Mouse (Mus musculus) c-Kit-positive CD71-negative TER-119-negative erythroid progenitor cells, embryonic 14.5 days (primary cell): Measurements from ENCODE around the gene Tmem199.
A peak's percentile ranks its signal among the peaks of the same experiment; 100 is the strongest.

ENCODE experiments used
- DNase-seq: peaks from one replicate; pipeline ENCODE4 v3.0.0-alpha.2; 2013; ENCODE audit warnings: low read depth

Gene Tmem199

DNA sequence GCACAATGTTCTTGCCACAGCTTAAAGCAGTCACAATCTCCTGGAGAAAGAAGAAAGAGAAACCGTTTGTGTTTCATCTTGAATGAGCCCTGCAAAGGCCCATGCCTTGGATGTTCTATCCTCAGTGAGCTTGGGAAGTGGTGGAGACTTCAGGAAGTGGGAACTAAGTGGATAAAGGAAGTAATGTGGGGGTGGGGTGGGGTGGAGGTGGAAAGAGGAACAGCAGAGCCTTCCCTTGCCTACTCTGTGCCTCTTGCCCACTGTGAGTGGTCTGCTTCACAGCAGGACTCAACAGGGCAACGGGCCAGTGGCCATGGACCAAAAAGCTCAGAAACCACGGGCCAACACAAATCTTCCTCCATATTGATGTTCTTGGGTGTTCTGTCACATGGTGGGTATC, 36.7 kb downstream of the Tmem199 start:
- no peak for DNase-seq

DNA sequence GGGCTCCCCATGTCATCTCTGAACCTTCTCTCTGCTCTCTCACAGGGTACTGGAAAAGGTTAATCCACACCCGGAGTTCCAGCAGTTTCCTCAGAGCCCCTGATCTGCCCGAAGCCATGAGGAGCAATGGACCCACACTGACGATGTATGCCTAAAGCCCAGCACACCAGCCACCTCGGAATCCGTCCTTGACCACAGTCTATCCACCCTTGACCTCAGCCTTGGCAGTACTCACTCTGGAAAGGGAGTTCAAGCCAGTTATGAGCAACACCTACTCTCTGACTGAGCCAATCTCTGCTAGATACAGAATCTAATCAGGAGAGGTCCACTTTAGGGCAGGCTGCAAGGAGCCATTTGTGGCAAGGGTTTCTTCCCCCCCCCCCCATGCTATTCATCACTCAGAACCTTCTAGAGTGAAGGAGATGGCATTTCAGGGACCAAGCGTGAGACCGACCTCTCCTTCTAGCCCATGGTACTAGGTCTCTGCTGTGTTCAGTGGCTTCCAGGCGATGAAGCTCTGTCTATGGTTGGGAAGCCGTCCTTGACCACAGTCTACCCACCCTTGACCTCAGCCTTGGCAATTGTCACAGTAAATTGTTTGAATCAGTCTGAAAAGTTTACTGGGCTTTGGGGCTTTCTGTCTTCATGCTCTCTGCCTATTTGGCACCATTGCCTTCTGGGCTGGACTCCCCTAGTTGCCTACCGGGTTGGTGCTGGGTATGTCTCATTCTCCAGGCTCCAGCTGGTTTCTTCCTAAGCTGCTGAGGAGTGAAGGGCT, 40.5 kb downstream of the Tmem199 start:
- no peak for DNase-seq

DNA sequence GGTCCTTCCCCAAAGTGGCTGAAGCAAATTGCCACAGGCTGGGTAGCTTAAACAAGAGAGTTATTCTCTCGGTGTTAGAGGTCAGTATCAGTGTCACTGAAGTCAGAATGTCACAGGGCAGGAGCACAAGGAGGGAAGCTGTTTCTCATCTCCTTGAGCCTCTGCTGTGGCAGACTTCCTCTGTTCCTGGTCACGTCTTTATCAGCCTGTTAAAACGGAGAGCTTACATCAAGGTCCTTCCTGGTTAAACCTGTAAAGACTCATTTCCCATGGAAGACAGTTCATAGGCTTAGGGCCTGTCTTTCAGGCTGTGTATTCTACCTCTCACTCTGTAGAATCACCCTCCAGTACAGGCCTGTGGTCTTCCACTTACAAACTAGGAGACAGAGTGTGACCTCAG, 44.0 kb downstream of the Tmem199 start:
- DNase-seq: no peak

DNA sequence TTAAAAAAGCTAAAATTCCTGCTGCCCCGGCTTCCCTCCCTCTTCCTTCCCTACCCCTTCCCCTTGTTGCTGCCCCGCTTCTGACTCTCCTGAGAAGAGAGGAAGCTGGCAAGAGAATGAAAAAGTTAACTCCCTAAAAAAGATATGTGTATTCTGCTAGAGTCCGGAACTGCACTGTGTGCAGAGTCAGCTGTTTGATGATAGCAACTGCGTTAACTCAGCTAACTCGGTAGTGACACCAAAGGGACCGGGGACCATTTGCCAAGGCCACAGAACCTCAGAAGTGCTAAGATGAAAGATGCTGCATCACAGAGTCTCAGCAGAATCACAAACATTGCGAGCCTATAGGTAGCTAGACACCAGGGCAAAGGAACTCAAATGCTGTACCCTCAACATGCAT, 44.5 kb downstream of the Tmem199 start:
- DNase-seq: no peak

DNA sequence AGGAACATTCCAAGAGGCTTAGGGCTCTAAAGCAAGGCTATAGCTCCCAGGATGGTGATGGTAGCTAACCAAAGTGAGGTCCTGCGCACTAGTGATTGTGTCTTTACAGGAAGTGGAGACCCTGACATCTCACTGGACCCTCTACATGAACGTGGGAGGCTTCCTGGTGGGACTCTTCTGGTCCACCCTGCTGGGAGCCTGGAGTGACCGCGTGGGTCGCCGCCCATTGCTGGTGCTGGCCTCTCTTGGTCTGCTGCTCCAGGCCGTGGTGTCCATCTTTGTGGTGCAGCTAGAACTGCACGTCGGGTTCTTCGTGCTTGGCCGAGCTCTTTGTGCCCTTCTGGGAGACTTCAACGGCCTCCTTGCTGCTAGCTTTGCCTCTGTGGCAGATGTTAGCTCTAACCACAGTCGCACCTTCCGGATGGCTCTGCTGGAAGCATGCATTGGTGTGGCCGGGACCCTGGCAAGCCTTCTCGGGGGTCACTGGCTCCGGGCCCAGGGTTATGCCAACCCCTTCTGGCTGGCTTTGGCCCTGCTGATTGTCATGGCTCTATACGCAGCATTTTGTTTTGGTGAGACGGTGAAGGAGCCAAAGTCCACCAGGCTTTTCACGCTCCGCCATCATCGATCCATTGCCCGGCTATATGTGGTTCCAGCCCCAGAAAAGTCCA, 45.6 kb downstream of the Tmem199 start:
- no peak for DNase-seq

DNA sequence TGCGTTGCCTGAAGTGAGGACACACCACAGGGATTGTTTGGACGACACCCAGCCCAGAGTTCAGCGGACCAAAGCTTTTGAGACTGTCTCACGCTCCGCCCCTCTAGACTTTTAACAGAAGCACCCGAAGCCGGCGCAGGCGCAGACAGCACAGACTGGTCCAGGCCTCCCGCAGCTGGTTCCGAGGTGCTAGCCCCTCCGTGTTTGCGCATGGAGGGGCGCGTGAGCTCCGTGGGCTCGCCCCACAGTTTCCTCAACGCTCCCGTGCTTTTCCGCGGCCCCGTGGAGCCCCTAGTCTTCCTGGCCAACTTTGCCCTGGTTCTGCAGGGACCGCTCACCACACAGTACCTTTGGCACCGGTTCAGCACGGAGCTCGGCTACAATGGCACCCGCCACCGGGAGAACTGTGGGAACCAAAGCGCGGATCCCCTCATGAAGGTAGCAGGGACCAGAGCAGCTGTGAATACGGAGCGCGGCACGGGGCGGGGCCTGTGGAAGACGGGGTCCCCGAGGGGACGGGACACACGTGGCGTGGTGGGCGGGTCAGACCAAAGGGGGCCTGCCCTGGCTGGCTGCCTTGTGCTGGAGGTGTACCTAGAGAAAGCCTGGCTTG, 46.3 kb downstream of the Tmem199 start, which contains the start of gene Slc46a1:
Slc46a1 (plus strand) TSS at position 130 of the 613 bp plus-strand sequence.
- peak; percentile 56 for DNase-seq

DNA sequence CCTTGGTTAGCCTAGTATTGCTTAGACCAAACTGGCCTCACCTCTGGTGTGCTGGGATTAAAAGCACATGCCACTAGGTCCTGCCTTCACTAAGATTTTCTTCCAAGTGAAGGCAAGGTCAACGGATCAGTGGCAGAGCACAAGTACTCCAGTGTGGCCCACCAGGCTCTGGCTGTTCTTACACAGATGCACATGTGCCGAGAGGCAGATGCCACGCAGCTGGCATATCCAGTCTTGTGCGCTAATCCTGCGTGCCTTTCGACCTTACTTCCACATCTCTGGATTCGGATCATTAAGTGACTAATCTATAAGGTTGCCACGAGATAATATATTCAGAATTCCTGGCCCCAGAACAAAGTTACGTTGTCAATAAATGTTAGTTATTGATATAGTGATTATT, 46.9 kb downstream of the Tmem199 start:
- DNase-seq: no peak

DNA sequence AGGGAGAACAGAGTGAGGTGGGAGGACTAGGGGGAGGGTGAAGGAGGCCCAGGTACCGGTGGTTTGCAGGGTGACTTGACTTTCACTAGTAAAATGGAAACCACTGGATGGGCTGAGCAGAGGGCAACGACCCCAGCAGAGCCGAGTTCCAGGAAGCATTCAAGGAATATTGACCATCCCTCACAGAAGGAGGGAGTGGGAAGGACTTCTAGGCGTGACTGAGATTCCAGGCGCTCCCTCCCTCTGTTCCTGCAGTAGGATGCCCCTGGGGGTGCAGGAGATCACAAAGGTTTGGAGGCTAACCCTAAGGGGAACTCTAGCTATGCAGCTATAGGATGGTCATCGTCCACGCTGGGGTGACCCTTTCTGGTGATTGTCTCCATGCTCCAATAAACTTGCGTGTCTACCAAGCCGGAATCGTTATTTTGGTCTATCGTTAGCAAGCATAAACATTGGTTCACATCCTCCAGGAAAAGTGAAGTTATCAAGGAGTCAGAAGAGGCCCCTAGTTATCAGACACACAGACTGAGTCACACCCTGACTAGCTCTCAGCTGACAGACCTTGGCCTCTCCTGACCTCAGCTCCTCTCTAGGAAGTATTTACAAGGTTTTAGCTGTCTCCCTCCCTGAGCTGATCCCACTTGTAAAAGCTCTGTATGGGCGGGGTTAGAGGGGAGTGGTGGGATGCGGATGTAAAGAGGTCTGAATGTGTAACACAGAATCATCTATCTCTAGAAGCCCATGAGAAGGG, 48.5 kb downstream of the Tmem199 start:
- DNase-seq: no peak

DNA sequence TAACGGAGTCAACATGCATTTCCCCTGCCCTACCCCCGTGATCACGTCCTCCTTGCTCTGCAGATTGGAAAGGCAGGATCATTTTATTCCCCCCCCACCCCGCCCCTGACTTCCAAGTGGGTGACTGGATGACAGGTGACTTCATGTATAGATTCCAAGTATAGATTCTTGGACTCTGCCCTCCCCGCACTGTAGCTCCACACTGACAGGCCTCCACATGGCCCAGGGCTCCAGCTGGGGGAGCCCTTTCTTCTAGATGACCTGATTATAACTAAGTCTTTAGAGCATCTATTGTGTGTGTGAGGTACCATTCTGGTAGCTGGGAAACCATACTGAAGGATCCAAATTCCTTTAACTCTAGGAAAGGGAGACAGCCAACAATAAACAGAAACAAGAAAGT, 49.3 kb downstream of the Tmem199 start:
- DNase-seq: no peak

DNA sequence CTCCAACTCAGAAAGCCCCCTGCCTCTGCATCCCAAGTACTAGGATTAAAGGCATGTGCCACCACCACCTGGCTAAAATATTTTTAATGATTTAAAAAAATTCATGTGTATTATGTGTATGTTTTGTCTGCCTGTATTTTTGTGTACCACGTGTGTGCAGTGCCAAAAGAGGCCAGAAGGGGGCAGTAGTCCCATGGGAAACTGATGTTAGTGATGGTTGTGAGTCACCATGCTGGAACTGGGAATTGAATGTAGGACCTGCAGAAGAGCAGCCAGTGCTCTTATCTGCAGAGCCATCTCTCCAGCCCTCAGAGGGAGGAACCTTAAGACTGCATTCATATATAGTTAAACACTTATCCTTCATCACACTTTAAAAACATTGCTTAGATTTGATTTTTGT, 50.1 kb downstream of the Tmem199 start:
- no peak for DNase-seq

DNA sequence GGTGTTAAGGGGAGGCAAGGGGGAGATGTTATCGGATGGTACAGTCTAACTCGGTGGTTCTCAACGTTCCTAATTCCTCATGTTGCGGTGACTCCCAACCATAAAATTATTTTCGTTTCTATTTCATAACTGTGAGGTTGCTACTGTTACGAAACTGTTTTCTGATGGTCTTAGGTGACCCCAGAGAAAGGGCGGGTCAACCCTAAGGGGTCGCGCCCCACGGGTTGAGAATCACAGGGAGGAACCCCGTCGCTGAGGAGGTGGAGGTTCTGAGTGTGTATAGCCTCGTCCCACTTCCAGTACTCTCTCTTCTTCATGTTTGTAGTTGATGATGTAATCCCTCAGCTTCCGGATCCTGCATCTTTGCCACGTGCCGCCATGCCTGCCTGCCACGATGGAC, 53.2 kb downstream of the Tmem199 start:
- DNase-seq: no peak
